ENCODE assay signal across 8 mouse cellular contexts in the genomic region with DNA sequence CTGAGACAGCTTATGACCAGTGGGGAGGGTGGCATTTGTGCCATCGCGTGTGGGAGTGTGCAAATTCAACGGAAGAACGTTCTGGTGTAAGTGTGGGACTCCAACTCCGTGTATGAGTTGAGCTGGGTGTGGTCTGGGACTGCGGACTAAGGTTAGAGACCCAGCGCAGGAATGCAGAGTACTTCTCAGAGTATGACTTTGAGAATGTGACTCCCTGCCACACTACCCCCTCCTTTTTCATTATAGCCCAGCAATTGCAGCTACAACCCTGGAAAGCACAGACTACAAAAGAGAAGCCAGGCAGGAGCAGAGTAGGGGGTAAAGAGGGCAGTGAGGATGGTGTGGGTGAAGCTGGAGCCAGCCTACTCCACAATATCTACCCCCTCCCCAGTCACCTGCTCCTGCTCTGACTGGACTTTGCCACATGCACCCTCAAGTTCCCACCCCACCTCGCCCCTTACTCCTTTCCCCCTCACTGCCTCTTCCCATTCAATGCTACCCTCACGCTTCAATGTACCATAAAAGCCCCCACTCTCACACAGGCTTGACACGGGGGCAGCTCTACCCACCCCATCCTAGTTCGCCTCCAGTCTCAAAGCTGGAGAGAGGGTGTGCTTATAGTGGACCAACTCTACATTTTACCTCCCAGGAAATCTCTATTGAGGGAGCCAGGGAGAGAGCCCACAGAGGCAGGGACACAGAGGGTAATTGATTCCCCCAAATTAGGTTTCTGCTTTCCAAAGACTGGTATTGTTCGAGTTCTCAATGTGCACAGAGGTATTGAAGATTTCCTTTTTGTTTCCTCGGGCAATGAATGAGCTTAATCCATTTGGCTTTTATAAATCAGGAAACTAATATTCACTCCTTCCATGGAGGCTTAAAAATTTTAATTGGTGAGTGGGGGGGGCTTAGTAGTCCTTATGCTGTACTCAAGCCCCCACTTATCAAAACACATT. TPM values are rescaled to one million over a fixed set of nuclear protein-coding genes. Genes with fewer than 3 reads are reported as not detected.
DNase-seq lines count a peak whose midpoint lies in the region; ATAC-seq and TF ChIP-seq lines count a peak whose summit lies in the region.

No protein-coding gene starts in this region.

- H3K36me3 ChIP-seq in hindbrain, embryonic 15.5 days, result no peaks in the 10 kb centered on the region
- no peaks in the 10 kb centered on the region for H3K36me3 ChIP-seq in neural tube, embryonic 12.5 days

- peak overlapping the region; percentile 75; the same call in 1 of the 2 replicates for H3K9ac ChIP-seq in hindbrain, embryonic 15.5 days
- H3K9ac ChIP-seq in neural tube, embryonic 12.5 days, result no peak overlapping the region

- WGBS in hindbrain, embryonic 15.5 days, result 6% methylated on average over 13 of the region's 13 CpGs
- 9% methylated on average over 13 of the region's 13 CpGs for WGBS in neural tube, embryonic 12.5 days

- no peak for TF ChIP-seq CTCF in layer of hippocampus, adult 2 months (conservative IDR thresholded peaks at IDR 0.05)

- H3K4me2 ChIP-seq in hindbrain, embryonic 15.5 days, result peak overlapping the region; percentile 99
- H3K4me2 ChIP-seq in neural tube, embryonic 12.5 days (replicated peaks), result peak overlapping the region; percentile 98

- ATAC-seq in hindbrain, embryonic 15.5 days (ENCODE audit: low FRiP score, low read depth), result peak; percentile 35
- ATAC-seq in neural tube, embryonic 12.5 days (ENCODE audit: low FRiP score, low read depth), result peak; percentile 43

- peak overlapping the region; percentile 97 for H3K27ac ChIP-seq in layer of hippocampus, adult 2 months
- H3K27ac ChIP-seq in hindbrain, embryonic 15.5 days (replicated peaks), result peak overlapping the region; percentile 79
- H3K27ac ChIP-seq in neural tube, embryonic 12.5 days, result no peak overlapping the region

- H3K4me3 ChIP-seq in layer of hippocampus, adult 2 months, result peak overlapping the region; percentile 76
- peak overlapping the region; percentile 64 for H3K4me3 ChIP-seq in hindbrain, embryonic 15.5 days
- H3K4me3 ChIP-seq in neural tube, embryonic 12.5 days, result peak overlapping the region; percentile 62; the same call in 1 of the 2 replicates

- peaks cover 22% of the 10 kb centered on the region; the same call in 1 of the 2 replicates for H3K27me3 ChIP-seq in hindbrain, embryonic 15.5 days
- H3K27me3 ChIP-seq in neural tube, embryonic 12.5 days (replicated peaks), result peaks cover 26% of the 10 kb centered on the region

- H3K4me1 ChIP-seq in hindbrain, embryonic 15.5 days (replicated peaks), result peaks cover 27% of the 10 kb centered on the region
- peaks cover 24% of the 10 kb centered on the region for H3K4me1 ChIP-seq in neural tube, embryonic 12.5 days

- no peak for DNase-seq in layer of hippocampus, adult 2 months (ENCODE audit: low spot score in 2 of 2)
- no peak for DNase-seq in layer of hippocampus, postnatal 36 days
- DNase-seq in embryo, embryonic 9.5 days (ENCODE audit: extremely low spot score), result peak; percentile 48
- DNase-seq in thymus, postnatal 36 days, result no peak
- no peak for DNase-seq in layer of hippocampus, adult 11-12 months (ENCODE audit: low spot score)
- no peak for DNase-seq in spleen, postnatal 14 days (ENCODE audit: low spot score in 2 of 2)

- H3K9me3 ChIP-seq in hindbrain, embryonic 15.5 days, result no peaks in the 10 kb centered on the region
- H3K9me3 ChIP-seq in neural tube, embryonic 12.5 days, result no peaks in the 10 kb centered on the region

RNA-seq across cellular contexts. Expression of a gene that starts 0.9 kb away (rescaled TPM):
- total RNA-seq in layer of hippocampus, adult 2 months (2021), result 10 to 100 TPM; 62.5 to 67.0 TPM
- 10 to 100 TPM; 64.9 to 68.3 TPM for total RNA-seq in layer of hippocampus, postnatal 36 days (2021)
- polyA plus RNA-seq in hindbrain, embryonic 15.5 days (2015; fragmentation: Nextera tagmentation; extraction: Ambion mirVana), result 59.5 and 78.0 TPM in 2 replicates
- 24.3 and 27.0 TPM in 2 replicates for polyA plus RNA-seq in neural tube, embryonic 12.5 days (2016; fragmentation: Nextera tagmentation; extraction: Ambion mirVana)
